Mouse (Mus musculus) forelimb bud, embryonic 11.5 days (tissue): ENCODE data around the gene Fut8.

Source experiments
- DNase-seq: peaks from one replicate; pipeline ENCODE4 v3.0.0-alpha.2; 2012; ENCODE audit warnings: low read depth, low spot score

The Fut8 gene

GRCm38 (mm10) chr12:77237950-77238530 lies at the start of gene Fut8:
TSS of gene Fut8 (plus strand) at chr12:77238125.
- peak; percentile 89 for DNase-seq

- DNase-seq, result no peak
Measured at GRCm38 (mm10) chr12:77189161-77189560, 48.8 kb upstream of the Fut8 start.

- no peak for DNase-seq
Measured at GRCm38 (mm10) chr12:77189933-77190446, 47.9 kb upstream of the Fut8 start.

GRCm38 (mm10) chr12:77191478-77192271 lies 46.2 kb upstream of the Fut8 start:
- DNase-seq, result no peak

- DNase-seq, result no peak
Measured at GRCm38 (mm10) chr12:77192714-77193113, 45.2 kb upstream of the Fut8 start.

- no peak for DNase-seq
Measured at GRCm38 (mm10) chr12:77193225-77193716, 44.7 kb upstream of the Fut8 start.

- no peak for DNase-seq
Measured at GRCm38 (mm10) chr12:77195044-77195443, 42.9 kb upstream of the Fut8 start.

GRCm38 (mm10) chr12:77196529-77197095 lies 41.3 kb upstream of the Fut8 start:
- no peak for DNase-seq

GRCm38 (mm10) chr12:77197121-77197599 lies 40.8 kb upstream of the Fut8 start:
- no peak for DNase-seq

- no peak for DNase-seq
Measured at GRCm38 (mm10) chr12:77198253-77198652, 39.7 kb upstream of the Fut8 start.

GRCm38 (mm10) chr12:77201461-77202143 lies 36.3 kb upstream of the Fut8 start:
- no peak for DNase-seq

- no peak for DNase-seq
Measured at GRCm38 (mm10) chr12:77203136-77203535, 34.8 kb upstream of the Fut8 start.

GRCm38 (mm10) chr12:77206852-77207251 lies 31.1 kb upstream of the Fut8 start:
- DNase-seq, result no peak

GRCm38 (mm10) chr12:77208056-77208455 lies 29.9 kb upstream of the Fut8 start:
- DNase-seq, result no peak

GRCm38 (mm10) chr12:77208576-77209180 lies 29.2 kb upstream of the Fut8 start:
- no peak for DNase-seq

GRCm38 (mm10) chr12:77211695-77212208 lies 26.2 kb upstream of the Fut8 start:
- no peak for DNase-seq

- DNase-seq, result no peak
Measured at GRCm38 (mm10) chr12:77213896-77214564, 23.9 kb upstream of the Fut8 start.

GRCm38 (mm10) chr12:77214565-77214909 lies 23.4 kb upstream of the Fut8 start:
- no peak for DNase-seq

GRCm38 (mm10) chr12:77216511-77217192 lies 21.3 kb upstream of the Fut8 start:
- no peak for DNase-seq

GRCm38 (mm10) chr12:77220616-77221015 lies 17.3 kb upstream of the Fut8 start:
- DNase-seq, result no peak
